In genomic region chr5:148361759-148362010, GRCm38 (mm10) we compare ENCODE assay signal across 15 mouse cellular contexts. TPM values are rescaled to one million over a fixed set of nuclear protein-coding genes. Genes with fewer than 3 reads are reported as not detected.
DNase-seq lines count a peak whose midpoint lies in the region; ATAC-seq and TF ChIP-seq lines count a peak whose summit lies in the region.
"Had no signal": no experiment of that assay in that cellular context is flagged by ENCODE, and none has a peak within 500 bp of the region (broad histone marks: within the 10 kb centered on the region; RNA-seq: fewer than 3 reads in every experiment).

No protein-coding gene starts in this region.

- intact Hi-C loops in heart, postnatal 25 days (cut with DNase I), result no loop called here

- ATAC-seq in kidney, embryonic 14.5 days (ENCODE audit: low FRiP score, low TSS enrichment), result no peak
- no peak for ATAC-seq in lung, postnatal 0 days
- ATAC-seq: forebrain, embryonic 16.5 days; inflammation-experienced regulatory T-cells, adult 6 months had no signal

- DNase-seq in heart, embryonic 10.5 days (ENCODE audit: low spot score), result no peak
- DNase-seq in heart, postnatal 25 days (ENCODE audit: low spot score), result no peak
- no peak for DNase-seq in kidney, postnatal 10 days
- no peak for DNase-seq in lung, postnatal 0 days (ENCODE audit: low spot score)
- no peak for DNase-seq in lung, postnatal 10 days
- no peak for DNase-seq in neural tube, embryonic 10.5 days (ENCODE audit: extremely low spot score, low spot score)
- no peak for DNase-seq in thymus, postnatal 14 days
- DNase-seq: cerebellum, adult 8-10 months; gastrocnemius, adult 2 months; layer of hippocampus, postnatal 36 days had no signal

- H3K4me3 ChIP-seq in heart, embryonic 10.5 days, result peak overlapping the region; percentile 29; the same call in 1 of the 2 replicates
- H3K4me3 ChIP-seq in kidney, embryonic 14.5 days (ENCODE audit: low read length), result no peak overlapping the region
- H3K4me3 ChIP-seq in lung, postnatal 0 days (ENCODE audit: low read depth, low read length), result no peak overlapping the region
- H3K4me3 ChIP-seq: erythroblast, embryonic 14.5 days; gastrocnemius, adult 2 months; midbrain, embryonic 10.5 days had no signal

- peaks cover 42% of the 10 kb centered on the region for H3K4me1 ChIP-seq in heart, embryonic 10.5 days
- peaks cover 15% of the 10 kb centered on the region; the same call in 1 of the 2 replicates for H3K4me1 ChIP-seq in kidney, embryonic 14.5 days (ENCODE audit: control insufficient read depth, insufficient read depth, low read length)
- peaks cover 14% of the 10 kb centered on the region for H3K4me1 ChIP-seq in lung, postnatal 0 days (ENCODE audit: insufficient read depth, low read depth, low read length)

- H3K9ac ChIP-seq in kidney, embryonic 14.5 days (ENCODE audit: low read depth, low read length), result no peak overlapping the region
- no peak overlapping the region for H3K9ac ChIP-seq in lung, postnatal 0 days (replicated peaks; ENCODE audit: low read depth)

- no peak overlapping the region for H3K4me2 ChIP-seq in kidney, embryonic 14.5 days (replicated peaks; ENCODE audit: low read depth, low read length)
- peak overlapping the region; percentile 47 for H3K4me2 ChIP-seq in lung, postnatal 0 days (replicated peaks; ENCODE audit: low read depth, low read length)

- no peak for TF ChIP-seq CTCF in lung, postnatal 0 days (IDR thresholded peaks at IDR 0.05)

- peak overlapping the region; percentile 71 for H3K27ac ChIP-seq in heart, embryonic 10.5 days
- peak overlapping the region; percentile 59; the same call in 1 of the 2 replicates for H3K27ac ChIP-seq in kidney, embryonic 14.5 days (ENCODE audit: low read depth, low read length)
- peak overlapping the region; percentile 66; the same call in 1 of the 2 replicates for H3K27ac ChIP-seq in lung, postnatal 0 days (ENCODE audit: low read length)
- H3K27ac ChIP-seq: gastrocnemius, adult 2 months; midbrain, embryonic 10.5 days had no signal

- WGBS in heart, embryonic 10.5 days, result 23% methylated on average over 3 of the region's 3 CpGs
- WGBS in kidney, embryonic 14.5 days, result 38% methylated on average over 3 of the region's 3 CpGs
- WGBS in lung, postnatal 0 days, result 24% methylated on average over 3 of the region's 3 CpGs

- H3K36me3 ChIP-seq in heart, embryonic 10.5 days, result peaks cover 27% of the 10 kb centered on the region; the same call in 1 of the 2 replicates
- peaks cover 5% of the 10 kb centered on the region; the same call in 1 of the 2 replicates for H3K36me3 ChIP-seq in kidney, embryonic 14.5 days (ENCODE audit: control insufficient read depth, insufficient read depth, low read length)
- H3K36me3 ChIP-seq in lung, postnatal 0 days (ENCODE audit: insufficient read depth, low read length), result no peaks in the 10 kb centered on the region

- no peaks in the 10 kb centered on the region for H3K27me3 ChIP-seq in heart, embryonic 10.5 days (ENCODE audit: insufficient read depth, poor library complexity, severe bottlenecking)
- no peaks in the 10 kb centered on the region for H3K27me3 ChIP-seq in kidney, embryonic 14.5 days (ENCODE audit: control insufficient read depth, insufficient read depth, low read length)
- H3K27me3 ChIP-seq in lung, postnatal 0 days (replicated peaks; ENCODE audit: insufficient read depth, low read length), result no peaks in the 10 kb centered on the region

- H3K9me3 ChIP-seq in heart, embryonic 10.5 days, result no peaks in the 10 kb centered on the region
- no peaks in the 10 kb centered on the region for H3K9me3 ChIP-seq in kidney, embryonic 14.5 days (ENCODE audit: control insufficient read depth, low read length)
- H3K9me3 ChIP-seq in lung, postnatal 0 days (ENCODE audit: low read length), result no peaks in the 10 kb centered on the region
- H3K9me3 ChIP-seq: midbrain, embryonic 10.5 days had no signal

- no peak for TF ChIP-seq EP300 in lung, postnatal 0 days (IDR thresholded peaks at IDR 0.05)

RNA-seq across cellular contexts. Expression of gene Slc7a1, which starts 38.0 kb away (rescaled TPM):
- 23.3 and 24.9 TPM in 2 replicates for polyA plus RNA-seq in heart, embryonic 10.5 days (2016; fragmentation: Nextera tagmentation; extraction: Ambion mirVana)
- total RNA-seq in heart, postnatal 25 days (2021), result 10 to 100 TPM; 10.7 to 15.0 TPM
- polyA plus RNA-seq in kidney, embryonic 14.5 days (2014; fragmentation: Nextera tagmentation; extraction: Ambion mirVana), result 36.2 and 36.8 TPM in 2 replicates
- polyA plus RNA-seq in lung, postnatal 0 days (2015; fragmentation: Nextera tagmentation; extraction: Ambion mirVana), result 5.8 and 6.0 TPM in 2 replicates
